19 mouse cellular contexts compared by ENCODE assay signal in the genomic region with DNA sequence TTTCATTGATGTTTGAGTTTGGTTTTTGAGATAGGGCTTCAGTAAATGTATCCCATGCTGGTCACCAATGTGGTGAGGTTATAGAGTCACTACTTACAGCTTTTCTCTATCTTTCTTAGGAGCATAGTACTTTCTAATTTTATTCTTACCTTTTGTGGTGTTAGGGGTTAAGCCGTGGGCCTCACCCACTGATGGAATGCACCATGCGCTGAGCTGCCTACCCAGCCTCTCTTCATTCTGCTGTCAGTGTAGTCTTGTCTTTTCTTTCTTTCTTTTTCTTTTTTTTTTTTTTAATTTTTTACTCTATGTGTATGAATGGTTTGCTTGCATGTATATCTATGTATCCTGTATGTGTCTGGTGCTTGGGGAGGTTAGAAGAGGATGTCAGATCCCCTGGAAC. TPM values are rescaled to one million over a fixed set of nuclear protein-coding genes. Genes with fewer than 3 reads are reported as not detected.
"Had no signal": no experiment of that assay in that cellular context is flagged by ENCODE, and none has a peak within 500 bp of the region (broad histone marks: within the 10 kb centered on the region; RNA-seq: fewer than 3 reads in every experiment).

No protein-coding gene starts in this region.

- ATAC-seq: hindbrain, postnatal 0 days; intestine, embryonic 16.5 days; liver, embryonic 12.5 days had no signal

- DNase-seq: gastrocnemius, postnatal 14 days; gastrocnemius, postnatal 36 days; heart, adult 18-20 months; heart, postnatal 14 days; heart, postnatal 36 days; kidney, adult 11 months; kidney, adult 2 months; kidney, adult 9 months; kidney, postnatal 14 days; kidney, postnatal 4 days; layer of hippocampus, postnatal 36 days; left cerebral cortex, postnatal 4 days had no signal

RNA-seq across cellular contexts. Expression of gene Tlr9, which starts 42.9 kb away (rescaled TPM):
- polyA plus RNA-seq: heart, embryonic 11.5 days; heart, embryonic 13.5 days; hindbrain, embryonic 11.5 days; limb, embryonic 11.5 days had no signal
